Mouse (Mus musculus): ENCODE results near the gene Gm2a. TPM values are rescaled to one million over a fixed set of nuclear protein-coding genes. Genes with fewer than 3 reads are reported as not detected.

Gene Gm2a
- 10 to 100 TPM; 30.7 to 32.3 TPM for total RNA-seq (2021)
- long read RNA-seq, full-length matches to known transcripts = 54 of 62 reads
- long read RNA-seq, partial matches to known transcripts = 8 of 62 reads
- long read RNA-seq, other reads (novel, unspliced or antisense) = 0 of 62 reads

- DNase-seq (ENCODE audit: low spot score in 2 of 2) = peak; percentile 94 to 96
These were observed at the start of gene Gm2a for GRCm38 (mm10) chr11:55097463-55098188. Gene Gm2a (plus strand): TSS chr11:55098115.

GRCm38 (mm10) chr11:55050837-55051510 is 46.9 kb upstream of the Gm2a start:
- DNase-seq (ENCODE audit: low spot score in 2 of 2) = no peak

GRCm38 (mm10) chr11:55057511-55057910 is 40.4 kb upstream of the Gm2a start:
- no peak for DNase-seq (ENCODE audit: low spot score in 2 of 2)

GRCm38 (mm10) chr11:55060802-55061201 is 37.1 kb upstream of the Gm2a start:
- DNase-seq (ENCODE audit: low spot score in 2 of 2) = no peak

GRCm38 (mm10) chr11:55062856-55063255 is 35.1 kb upstream of the Gm2a start:
- no peak for DNase-seq (ENCODE audit: low spot score in 2 of 2)

- DNase-seq (ENCODE audit: low spot score in 2 of 2) = no peak
These were observed 31.0 kb upstream of the Gm2a start for GRCm38 (mm10) chr11:55066921-55067320.

- no peak for DNase-seq (ENCODE audit: low spot score in 2 of 2)
These were observed 28.9 kb upstream of the Gm2a start for GRCm38 (mm10) chr11:55069023-55069422.

- no peak for DNase-seq (ENCODE audit: low spot score in 2 of 2)
These were observed 26.6 kb upstream of the Gm2a start for GRCm38 (mm10) chr11:55071344-55071743.

GRCm38 (mm10) chr11:55072467-55072866 is 25.4 kb upstream of the Gm2a start:
- no peak for DNase-seq (ENCODE audit: low spot score in 2 of 2)

GRCm38 (mm10) chr11:55073191-55073590 is 24.7 kb upstream of the Gm2a start:
- no peak for DNase-seq (ENCODE audit: low spot score in 2 of 2)

- DNase-seq (ENCODE audit: low spot score in 2 of 2) = no peak
These were observed 22.3 kb upstream of the Gm2a start for GRCm38 (mm10) chr11:55075602-55076001.

GRCm38 (mm10) chr11:55076234-55076633 is 21.7 kb upstream of the Gm2a start:
- no peak for DNase-seq (ENCODE audit: low spot score in 2 of 2)

- DNase-seq (ENCODE audit: low spot score in 2 of 2) = no peak
These were observed 20.3 kb upstream of the Gm2a start, which contains the start of gene Ccdc69 for GRCm38 (mm10) chr11:55077331-55078231. Gene Ccdc69 (minus strand): TSS chr11:55078131.

- no peak for DNase-seq (ENCODE audit: low spot score in 2 of 2)
These were observed 19.4 kb upstream of the Gm2a start for GRCm38 (mm10) chr11:55078502-55078901.

- DNase-seq (ENCODE audit: low spot score in 2 of 2) = no peak
These were observed 18.7 kb upstream of the Gm2a start for GRCm38 (mm10) chr11:55079180-55079579.

GRCm38 (mm10) chr11:55081206-55081605 is 16.7 kb upstream of the Gm2a start:
- DNase-seq (ENCODE audit: low spot score in 2 of 2) = no peak

GRCm38 (mm10) chr11:55084629-55085028 is 13.3 kb upstream of the Gm2a start:
- no peak for DNase-seq (ENCODE audit: low spot score in 2 of 2)

- no peak for DNase-seq (ENCODE audit: low spot score in 2 of 2)
These were observed 12.5 kb upstream of the Gm2a start for GRCm38 (mm10) chr11:55085396-55085795.

GRCm38 (mm10) chr11:55087006-55087405 is 10.9 kb upstream of the Gm2a start:
- peak; percentile 35 to 73 for DNase-seq (ENCODE audit: low spot score in 2 of 2)

GRCm38 (mm10) chr11:55089892-55090291 is 8.0 kb upstream of the Gm2a start:
- DNase-seq (ENCODE audit: low spot score in 2 of 2) = no peak

GRCm38 (mm10) chr11:55093096-55093495 is 4.8 kb upstream of the Gm2a start:
- no peak for DNase-seq (ENCODE audit: low spot score in 2 of 2)

Measured in layer of hippocampus, adult 18-20 months (tissue).